ENCODE assay signal across 8 mouse cellular contexts in genomic region chr5:106963584-106964512, GRCm38 (mm10). TPM values are rescaled to one million over a fixed set of nuclear protein-coding genes. Genes with fewer than 3 reads are reported as not detected.
DNase-seq lines count a peak whose midpoint lies in the region; ATAC-seq lines count a peak whose summit lies in the region.

Gene Cdc7 (plus strand): TSS chr5:106964322.

- H3K27ac ChIP-seq in forebrain, embryonic 10.5 days = peak within 1 kb of the TSS; percentile 94
- peak within 1 kb of the TSS; percentile 68 for H3K27ac ChIP-seq in heart, embryonic 16.5 days (ENCODE audit: low read length)
- H3K27ac ChIP-seq in liver, embryonic 15.5 days (replicated peaks) = peak within 1 kb of the TSS; percentile 90
- H3K27ac ChIP-seq in neural tube, embryonic 12.5 days = peak within 1 kb of the TSS; percentile 10; the same call in 1 of the 2 replicates

- peak within 1 kb of the TSS; percentile 89 for H3K9ac ChIP-seq in heart, embryonic 16.5 days (ENCODE audit: low read length)
- peak within 1 kb of the TSS; percentile 86 for H3K9ac ChIP-seq in liver, embryonic 15.5 days
- H3K9ac ChIP-seq in neural tube, embryonic 12.5 days = peak within 1 kb of the TSS; percentile 63

- peaks cover 27% of the 10 kb centered on the region for H3K4me1 ChIP-seq in forebrain, embryonic 10.5 days
- peaks cover 8% of the 10 kb centered on the region for H3K4me1 ChIP-seq in heart, embryonic 16.5 days (ENCODE audit: control insufficient read depth, insufficient read depth, low read length)
- H3K4me1 ChIP-seq in liver, embryonic 15.5 days (replicated peaks) = peaks cover 24% of the 10 kb centered on the region
- H3K4me1 ChIP-seq in neural tube, embryonic 12.5 days = peaks cover 10% of the 10 kb centered on the region; the same call in 1 of the 2 replicates

- WGBS in forebrain, embryonic 10.5 days = 6% methylated on average over 54 of the region's 54 CpGs
- 5% methylated on average over 54 of the region's 54 CpGs for WGBS in heart, embryonic 16.5 days
- 6% methylated on average over 54 of the region's 54 CpGs for WGBS in liver, embryonic 15.5 days (ENCODE audit: insufficient replicate concordance)
- WGBS in neural tube, embryonic 12.5 days = 6% methylated on average over 54 of the region's 54 CpGs

- H3K4me2 ChIP-seq in heart, embryonic 16.5 days (ENCODE audit: low read depth, low read length) = peak within 1 kb of the TSS; percentile 77
- H3K4me2 ChIP-seq in liver, embryonic 15.5 days = peak within 1 kb of the TSS; percentile 76
- H3K4me2 ChIP-seq in neural tube, embryonic 12.5 days (replicated peaks) = peak within 1 kb of the TSS; percentile 79

- H3K9me3 ChIP-seq in forebrain, embryonic 10.5 days = no peaks in the 10 kb centered on the region
- peaks cover 7% of the 10 kb centered on the region for H3K9me3 ChIP-seq in heart, embryonic 16.5 days (replicated peaks; ENCODE audit: control insufficient read depth, low read length)
- H3K9me3 ChIP-seq in liver, embryonic 15.5 days (replicated peaks) = no peaks in the 10 kb centered on the region
- H3K9me3 ChIP-seq in neural tube, embryonic 12.5 days = no peaks in the 10 kb centered on the region

- peak within 1 kb of the TSS; percentile 89 for H3K4me3 ChIP-seq in forebrain, embryonic 10.5 days
- H3K4me3 ChIP-seq in heart, embryonic 16.5 days (ENCODE audit: low read length) = peak within 1 kb of the TSS; percentile 95
- H3K4me3 ChIP-seq in liver, embryonic 15.5 days (replicated peaks) = peak within 1 kb of the TSS; percentile 89
- H3K4me3 ChIP-seq in neural tube, embryonic 12.5 days = peak within 1 kb of the TSS; percentile 74

- peaks cover 29% of the 10 kb centered on the region for H3K36me3 ChIP-seq in forebrain, embryonic 10.5 days (replicated peaks)
- no peaks in the 10 kb centered on the region for H3K36me3 ChIP-seq in heart, embryonic 16.5 days (ENCODE audit: control insufficient read depth, insufficient read depth)
- peaks cover 14% of the 10 kb centered on the region for H3K36me3 ChIP-seq in liver, embryonic 15.5 days (replicated peaks)
- peaks cover 2% of the 10 kb centered on the region; the same call in 1 of the 2 replicates for H3K36me3 ChIP-seq in neural tube, embryonic 12.5 days

- peak; percentile 88 for DNase-seq in c-Kit-negative CD71-positive TER-119-positive erythroid progenitor cells, embryonic 14.5 days (ENCODE audit: low read depth, low spot score)
- peak; percentile 94 for DNase-seq in forebrain, embryonic 10.5 days (ENCODE audit: extremely low spot score, low spot score)
- peak; percentile 88 to 96 for DNase-seq in kidney, postnatal 36 days
- DNase-seq in telencephalon, adult 2 months (ENCODE audit: low read depth, low spot score) = peak; percentile 50

- peak; percentile 80 for ATAC-seq in CD4-positive, CD25-positive, alpha-beta regulatory T cell, adult 4 months
- peak; percentile 88 for ATAC-seq in heart, embryonic 16.5 days (replicated peaks; ENCODE audit: extremely low read depth, insufficient read depth, low FRiP score)
- ATAC-seq in liver, embryonic 15.5 days (ENCODE audit: insufficient read depth) = peak; percentile 89
- peak; percentile 96 for ATAC-seq in neural tube, embryonic 12.5 days (ENCODE audit: low FRiP score, low read depth)

- no peaks in the 10 kb centered on the region for H3K27me3 ChIP-seq in forebrain, embryonic 10.5 days (ENCODE audit: poor library complexity, severe bottlenecking)
- H3K27me3 ChIP-seq in heart, embryonic 16.5 days (ENCODE audit: control insufficient read depth, insufficient read depth, low read length) = no peaks in the 10 kb centered on the region
- H3K27me3 ChIP-seq in liver, embryonic 15.5 days = no peaks in the 10 kb centered on the region
- no peaks in the 10 kb centered on the region for H3K27me3 ChIP-seq in neural tube, embryonic 12.5 days (replicated peaks)

RNA-seq across cellular contexts. Expression of gene Cdc7, which starts in this region (rescaled TPM):
- 10 to 100 TPM; 19.1 to 23.9 TPM for polyA plus RNA-seq in CD4-positive, CD25-positive, alpha-beta regulatory T cell, adult 4 months (2017; shearing (Covaris generic))
- 62.5 and 69.4 TPM in 2 replicates for polyA plus RNA-seq in forebrain, embryonic 10.5 days (2016; fragmentation: Nextera tagmentation; extraction: Ambion mirVana)
- 24.1 and 29.2 TPM in 2 replicates for polyA plus RNA-seq in heart, embryonic 16.5 days (2015; fragmentation: Nextera tagmentation; extraction: Ambion mirVana)
- polyA plus RNA-seq in liver, embryonic 15.5 days (2015; fragmentation: Nextera tagmentation; extraction: Ambion mirVana) = 17.1 and 19.0 TPM in 2 replicates
- polyA plus RNA-seq in neural tube, embryonic 12.5 days (2016; fragmentation: Nextera tagmentation; extraction: Ambion mirVana) = 38.5 and 45.1 TPM in 2 replicates

Comparison
In these comparisons a context has a peak if more than half of its experiments do, and no peak if none do; other contexts are left out.
1. Peak in every context shown above with its lines: DNase-seq, ATAC-seq, H3K4me3 ChIP-seq and H3K27ac ChIP-seq.
2. H3K27ac ChIP-seq: peak in every context shown above with its lines; median percentile 94 in forebrain, embryonic 10.5 days; 90 in liver, embryonic 15.5 days; 68 in heart, embryonic 16.5 days; 10 in neural tube, embryonic 12.5 days.